Mouse (Mus musculus) ES-Bruce4 (cell line): ENCODE data around the gene Ankdd1a.

ENCODE experiments used
- CTCF ChIP-seq: IDR thresholded peaks from one replicate; pipeline ENCODE4 v1.8.1; 2011; ENCODE audit warnings: low read depth, low read length
- EP300 ChIP-seq: IDR thresholded peaks from 2 replicates; pipeline ENCODE4 v1.6.1; 2011; ENCODE audit warnings: low read depth, low read length; ENCODE audit not compliant: insufficient read depth
- POLR2A ChIP-seq: IDR thresholded peaks from one replicate; pipeline ENCODE4 v1.8.1; 2011; ENCODE audit warnings: low read length; ENCODE audit not compliant: insufficient read depth

- TF ChIP-seq CTCF (no peak), EP300 (no peak), POLR2A (no peak)
These were observed 19.7 kb upstream of the Ankdd1a start for GRCm38 (mm10) chr9:65539697-65540096.
